Mouse (Mus musculus) erythroblast, embryonic 14.5 days (primary cell): ENCODE measurements around the gene Sv2c. TPM values are rescaled to one million over a fixed set of nuclear protein-coding genes. Genes with fewer than 3 reads are reported as not detected.
"Not testable (repeated sequence)": the region's sequence is repeated elsewhere in the genome, so short reads cannot be mapped to it uniquely, and the experiment has no call there.

Experiments
- H3K27me3 ChIP-seq: 2 replicates; pipeline ENCODE4 v1.6.1; 2012; ENCODE audit warnings: inconsistent platforms; ENCODE audit not compliant: control insufficient read depth
- H3K36me3 ChIP-seq: 2 replicates; pipeline ENCODE4 v1.6.1; 2012; ENCODE audit warnings: mild to moderate bottlenecking, inconsistent platforms; ENCODE audit not compliant: control insufficient read depth
- H3K4me1 ChIP-seq: 2 replicates; pipeline ENCODE4 v1.6.1; 2012; ENCODE audit warnings: inconsistent platforms; ENCODE audit not compliant: control insufficient read depth
- H3K4me3 ChIP-seq: replicated peaks from 2 replicates; pipeline ENCODE3; 2012; ENCODE audit warnings: moderate library complexity, mild to moderate bottlenecking, inconsistent platforms
- H3K9me3 ChIP-seq: 2 replicates; pipeline ENCODE4 v1.6.1; 2012; ENCODE audit warnings: low read length, inconsistent platforms, mixed read lengths; ENCODE audit not compliant: control insufficient read depth
- GATA1 ChIP-seq: IDR thresholded peaks from 2 replicates; pipeline ENCODE4 v1.6.1; 2012; ENCODE audit warnings: low read length, inconsistent platforms, mixed read lengths
- TAL1 ChIP-seq: IDR thresholded peaks from 3 replicates; pipeline ENCODE4 v1.6.1; 2012; ENCODE audit warnings: low read length, inconsistent platforms, mixed read lengths
- polyA plus RNA-seq: library from polyadenylated mRNA; stranded (reverse); fragments of >175 nt; gene quantifications from 2 replicates; pipeline ENCODE4 v1.2.3, GENCODE M21; 2012

Sv2c gene
- polyA plus RNA-seq, 1 experiment = 0.01 TPM

- H3K36me3 ChIP-seq = no peaks in the 10 kb centered on the region
Observed at GRCm38 (mm10) chr13:95994705-95995703, 137.4 kb downstream of the Sv2c start.

DNA sequence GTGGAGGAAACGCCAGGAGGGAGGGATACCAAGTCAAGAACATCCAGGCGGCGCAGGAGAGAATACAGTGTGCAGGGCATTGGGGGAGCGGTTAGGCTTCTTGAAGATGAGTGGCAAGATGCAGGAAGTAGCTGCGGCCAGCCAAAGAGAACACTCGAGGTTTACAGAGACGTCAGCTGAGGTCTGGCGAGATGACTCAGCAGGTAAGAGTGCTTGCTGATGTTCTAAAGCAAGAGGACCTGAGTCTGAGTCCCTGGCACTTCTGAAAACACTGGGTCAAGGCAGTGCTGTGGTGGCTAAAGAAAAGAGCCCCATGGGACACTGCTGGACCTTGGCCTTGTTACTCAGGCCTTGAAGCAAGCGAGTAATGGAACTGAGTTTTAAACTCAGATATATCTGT is 144.2 kb downstream of the Sv2c start:
- H3K4me3 ChIP-seq = no peak overlapping the region
- H3K27me3 ChIP-seq = no peaks in the 10 kb centered on the region
- H3K36me3 ChIP-seq = no peaks in the 10 kb centered on the region
- TF ChIP-seq TAL1 = no peak
- TF ChIP-seq GATA1 = no peak
- no peaks in the 10 kb centered on the region for H3K9me3 ChIP-seq
- H3K4me1 ChIP-seq = peaks cover 2% of the 10 kb centered on the region

More at GRCm38 (mm10) chr13:95994705-95995703, 137.4 kb downstream of the Sv2c start:
- H3K9me3 ChIP-seq = peaks cover 3% of the 10 kb centered on the region
- TF ChIP-seq TAL1 = no peak
- TF ChIP-seq GATA1 = no peak
- no peak overlapping the region for H3K4me3 ChIP-seq
- no peaks in the 10 kb centered on the region for H3K4me1 ChIP-seq
- no peaks in the 10 kb centered on the region for H3K27me3 ChIP-seq

GRCm38 (mm10) chr13:95987147-95987546 is 145.2 kb downstream of the Sv2c start:
- TF ChIP-seq GATA1 = no peak
- no peak for TF ChIP-seq TAL1
- H3K9me3 ChIP-seq = no peaks in the 10 kb centered on the region
- H3K36me3 ChIP-seq = no peaks in the 10 kb centered on the region
- peaks cover 2% of the 10 kb centered on the region for H3K4me1 ChIP-seq
- H3K27me3 ChIP-seq = no peaks in the 10 kb centered on the region
- H3K4me3 ChIP-seq = no peak overlapping the region

GRCm38 (mm10) chr13:95986375-95986774 is 146.0 kb downstream of the Sv2c start:
- Histone ChIP-seq H3K36me3 (no peaks in the 10 kb centered on the region), H3K9me3 (no peaks in the 10 kb centered on the region), H3K27me3 (no peaks in the 10 kb centered on the region), H3K4me3 (no peak overlapping the region), H3K4me1 (peaks cover 2% of the 10 kb centered on the region)
- no peak for TF ChIP-seq TAL1
- no peak for TF ChIP-seq GATA1

GRCm38 (mm10) chr13:95975225-95975624 is 157.2 kb downstream of the Sv2c start:
- no peaks in the 10 kb centered on the region for H3K27me3 ChIP-seq
- no peaks in the 10 kb centered on the region for H3K36me3 ChIP-seq
- TF ChIP-seq GATA1 (no peak), TAL1 (no peak)
- H3K9me3 ChIP-seq = no peaks in the 10 kb centered on the region
- H3K4me3 ChIP-seq = no peak overlapping the region
- H3K4me1 ChIP-seq = peaks cover 2% of the 10 kb centered on the region

DNA sequence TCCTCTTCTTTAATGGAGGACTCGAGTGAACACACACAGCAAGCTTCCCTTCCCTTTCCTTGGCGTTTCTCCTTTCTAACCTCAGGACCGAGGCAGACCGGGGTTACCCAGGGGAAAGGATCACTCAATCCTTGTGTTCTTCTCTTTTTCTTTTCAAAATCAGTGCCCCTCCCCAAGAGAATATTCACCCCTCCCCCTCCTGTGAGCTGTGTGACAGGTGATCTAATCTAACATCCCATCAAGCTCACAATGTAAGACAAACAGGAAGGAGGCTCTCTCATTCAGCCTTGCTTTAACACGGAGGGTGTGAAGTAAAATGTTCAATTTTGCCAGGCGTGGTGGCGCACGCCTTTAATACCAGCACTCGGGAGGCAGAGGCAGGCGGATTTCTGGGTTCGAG is 158.3 kb downstream of the Sv2c start:
- Histone ChIP-seq H3K9me3 (no peaks in the 10 kb centered on the region), H3K27me3 (no peaks in the 10 kb centered on the region), H3K4me3 (no peak overlapping the region), H3K36me3 (no peaks in the 10 kb centered on the region), H3K4me1 (peaks cover 13% of the 10 kb centered on the region)
- TF ChIP-seq GATA1 (no peak), TAL1 (no peak)

DNA sequence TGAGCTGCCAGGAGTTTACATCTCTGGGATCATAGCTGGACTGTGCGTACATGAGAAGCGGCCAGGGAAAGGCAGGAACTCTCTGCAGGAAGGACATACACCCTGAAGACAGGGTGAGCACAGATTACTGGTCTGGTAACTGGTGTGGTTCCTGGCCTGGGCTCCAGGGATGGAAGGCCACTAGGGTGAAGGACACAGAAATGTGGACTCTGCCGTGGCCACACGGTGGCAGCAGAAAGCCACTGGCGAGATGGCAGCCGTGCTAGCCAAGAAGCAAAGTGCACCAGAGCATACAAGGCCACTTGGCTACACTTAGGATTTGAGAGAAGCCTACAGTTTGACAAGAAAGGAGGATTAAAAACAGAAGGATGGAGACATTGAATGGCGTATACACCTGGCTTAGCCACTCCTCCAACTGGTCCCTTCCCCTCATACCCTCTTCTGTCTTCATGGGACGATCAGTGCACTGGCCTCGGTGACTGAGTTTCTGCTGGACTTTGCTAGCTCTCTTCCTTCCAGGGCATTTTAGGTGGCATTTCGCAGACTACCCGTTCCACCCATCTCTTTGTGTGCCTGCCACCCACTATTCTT is 158.9 kb downstream of the Sv2c start:
- Histone ChIP-seq H3K27me3 (no peaks in the 10 kb centered on the region), H3K9me3 (no peaks in the 10 kb centered on the region)
- TF ChIP-seq GATA1 (no peak), TAL1 (no peak)

GRCm38 (mm10) chr13:95968031-95968430 is 164.3 kb downstream of the Sv2c start:
- Histone ChIP-seq H3K4me3 (peak overlapping the region; percentile 56), H3K4me1 (peaks cover 71% of the 10 kb centered on the region)
- H3K9me3 ChIP-seq, H3K36me3 ChIP-seq, H3K27me3 ChIP-seq: not testable (repeated sequence)

More for the DNA sequence above, 158.9 kb downstream of the Sv2c start:
- Histone ChIP-seq H3K4me3 (no peak overlapping the region), H3K4me1 (peaks cover 19% of the 10 kb centered on the region), H3K36me3 (no peaks in the 10 kb centered on the region)

- TF ChIP-seq TAL1 = no peak
- TF ChIP-seq GATA1 = no peak
- Histone ChIP-seq H3K9me3 (no peaks in the 10 kb centered on the region), H3K4me1 (peaks cover 83% of the 10 kb centered on the region), H3K4me3 (no peak overlapping the region), H3K36me3 (no peaks in the 10 kb centered on the region), H3K27me3 (no peaks in the 10 kb centered on the region)
Observed at GRCm38 (mm10) chr13:95966791-95967190, 165.6 kb downstream of the Sv2c start.
